Mouse (Mus musculus) forelimb bud, embryonic 11.5 days (tissue): ENCODE results near the gene Arhgap18.
"Not testable (repeated sequence)": the region's sequence is repeated elsewhere in the genome, so short reads cannot be mapped to it uniquely, and the experiment has no call there.

Experiments
- DNase-seq: peaks from one replicate; pipeline ENCODE4 v3.0.0-alpha.2; 2012; ENCODE audit warnings: low read depth, low spot score

The Arhgap18 gene

DNA sequence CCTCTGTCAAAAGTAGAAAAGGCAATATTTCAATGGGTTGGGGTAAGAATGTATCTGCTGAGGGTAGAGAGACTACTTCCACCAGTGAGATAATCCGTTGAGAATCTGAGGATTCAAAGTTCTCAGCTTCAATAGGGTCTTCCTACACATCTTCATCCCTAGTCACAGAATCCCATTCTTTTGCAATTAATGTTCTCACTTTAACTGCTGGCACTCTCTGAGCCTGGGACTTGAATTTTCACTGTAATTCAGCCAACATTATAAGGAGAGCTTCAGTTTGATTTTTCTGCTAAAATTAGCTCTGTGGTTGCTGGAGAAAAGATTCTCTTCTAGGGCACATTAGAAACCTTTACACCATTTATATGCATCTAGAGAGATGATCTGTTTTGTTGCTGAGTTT lies 150.6 kb downstream of the Arhgap18 start:
- no peak for DNase-seq

GRCm38 (mm10) chr10:26911176-26911575 lies 158.0 kb downstream of the Arhgap18 start:
- peak; percentile 21 for DNase-seq

- DNase-seq = no peak
Observed at GRCm38 (mm10) chr10:26912112-26912797, 159.0 kb downstream of the Arhgap18 start.

GRCm38 (mm10) chr10:26912807-26913206 lies 159.6 kb downstream of the Arhgap18 start:
- DNase-seq = no peak

DNA sequence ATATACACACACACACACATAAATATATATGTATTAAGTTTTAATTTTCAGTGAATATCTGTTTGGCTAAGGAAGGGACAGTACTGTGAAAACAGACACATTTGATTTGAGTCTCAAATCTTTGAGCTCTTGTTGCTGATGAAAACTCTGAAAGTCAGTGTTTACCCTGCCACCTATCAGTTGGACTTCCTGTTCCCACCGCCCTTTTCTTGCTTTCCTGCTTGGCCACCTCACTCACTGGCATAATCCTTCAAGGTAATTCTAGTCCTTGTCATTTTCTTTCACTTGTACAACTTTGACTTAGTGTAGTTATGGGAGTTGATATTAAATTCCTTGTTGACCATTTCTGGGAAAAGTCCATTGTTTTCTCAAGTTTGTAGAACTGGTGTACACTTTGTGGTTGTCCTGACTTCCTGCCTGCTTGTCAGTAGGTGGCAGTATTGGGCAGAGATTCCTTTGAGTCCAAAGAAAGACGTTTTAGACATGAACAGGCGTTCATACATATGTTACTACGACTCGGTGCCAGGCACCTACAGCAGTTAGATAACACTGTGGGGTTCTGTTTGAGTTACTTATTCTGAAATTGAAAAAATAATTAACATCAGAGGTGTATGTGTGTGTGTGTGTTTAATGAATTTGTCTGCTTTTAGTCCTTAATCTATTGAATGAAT lies 166.2 kb downstream of the Arhgap18 start:
- peak; percentile 76 for DNase-seq

- DNase-seq = no peak
Observed at GRCm38 (mm10) chr10:26920383-26920979, 167.3 kb downstream of the Arhgap18 start.

- not testable (repeated sequence) for DNase-seq
Observed at GRCm38 (mm10) chr10:26936056-26936455, 182.8 kb downstream of the Arhgap18 start.

DNA sequence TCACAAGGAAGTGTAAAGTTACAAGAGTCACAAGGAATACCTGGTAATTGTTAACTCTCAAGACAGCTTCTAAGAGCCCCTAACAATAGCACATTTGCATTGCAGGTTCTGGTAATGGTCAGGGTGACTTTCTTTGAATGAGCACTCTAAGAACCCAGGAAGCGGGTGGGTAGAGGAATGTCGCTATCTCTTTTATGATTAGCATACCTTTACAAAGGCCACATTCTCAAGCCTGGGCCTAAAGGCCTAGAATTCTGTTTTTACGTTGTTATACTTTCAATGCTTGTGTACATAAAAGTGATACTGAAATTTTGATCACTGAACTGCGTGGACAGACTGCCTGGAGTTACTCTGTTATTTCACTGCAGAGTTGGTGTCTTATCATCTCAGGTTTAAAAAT lies 185.2 kb downstream of the Arhgap18 start:
- not testable (repeated sequence) for DNase-seq

DNA sequence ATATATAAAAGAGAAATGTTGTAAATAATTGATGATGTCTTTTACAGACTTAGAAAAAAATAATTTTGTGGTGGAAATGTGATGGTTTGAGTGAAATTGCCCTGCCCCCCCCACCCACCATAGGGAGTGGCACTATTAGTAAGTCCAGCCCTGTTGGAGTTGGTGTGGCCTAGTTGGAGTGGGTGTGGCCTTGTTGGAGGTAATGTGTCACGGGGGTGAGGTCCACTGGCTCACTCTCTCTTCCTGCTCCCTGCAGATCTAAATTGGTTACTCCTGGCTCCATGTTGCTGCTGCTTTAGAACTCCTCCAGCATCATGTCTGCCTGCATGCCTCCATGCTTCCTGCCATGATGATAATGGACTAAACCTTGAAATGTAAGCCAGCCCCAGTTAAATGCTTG lies 186.3 kb downstream of the Arhgap18 start:
- DNase-seq = no peak

DNA sequence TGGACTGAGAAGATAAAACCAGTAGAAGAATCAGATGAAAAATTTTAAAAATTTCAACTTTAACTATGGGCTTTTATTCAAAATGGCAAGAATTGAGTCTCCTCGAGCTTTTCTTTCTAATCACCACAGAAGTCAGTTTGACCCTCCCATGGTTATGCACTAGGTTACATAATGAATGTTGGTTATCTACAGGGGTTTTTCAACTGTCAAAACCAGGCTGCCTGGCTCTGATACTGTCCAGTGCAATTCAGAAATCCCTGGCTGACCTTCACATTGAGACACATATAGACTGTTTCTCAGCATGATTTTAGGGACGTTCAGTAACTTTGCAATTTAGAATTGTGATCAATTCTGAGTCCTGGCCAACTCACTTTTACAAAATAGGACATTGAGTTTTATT lies 195.1 kb downstream of the Arhgap18 start:
- no peak for DNase-seq

GRCm38 (mm10) chr10:26949667-26950066 lies 196.4 kb downstream of the Arhgap18 start:
- DNase-seq = no peak

DNA sequence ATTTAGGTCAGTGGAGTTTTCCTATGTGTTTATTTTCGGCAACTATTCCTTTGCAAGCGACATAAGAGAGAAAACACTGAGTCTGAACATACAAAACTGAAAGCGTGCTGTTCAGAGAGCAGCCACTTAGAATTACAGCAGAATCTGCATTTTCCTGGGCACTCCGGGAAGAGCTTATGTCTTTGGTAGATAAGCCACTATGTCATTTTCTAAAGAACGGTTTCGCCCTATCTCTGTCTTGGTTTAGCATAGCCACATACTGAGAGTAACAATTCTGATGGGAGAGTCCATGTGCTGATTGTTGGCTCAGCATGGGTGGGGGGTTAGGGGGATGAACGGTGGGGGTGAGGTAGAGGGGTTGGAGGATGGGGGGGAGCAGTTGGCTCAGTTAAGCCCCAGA lies 197.2 kb downstream of the Arhgap18 start:
- no peak for DNase-seq

GRCm38 (mm10) chr10:26958513-26958912 lies 205.3 kb downstream of the Arhgap18 start:
- DNase-seq = no peak
